Mouse (Mus musculus) MEL (cell line): Measurements from ENCODE around the gene Gm20388. TPM values are rescaled to one million over a fixed set of nuclear protein-coding genes. Genes with fewer than 3 reads are reported as not detected.

Source experiments
- DNase-seq: peaks from one replicate; pipeline ENCODE4 v3.0.0; 2011; ENCODE audit warnings: low read depth, low spot score
- H3K27ac ChIP-seq: 2 replicates; pipeline ENCODE4 v1.5.1; 2012; ENCODE audit warnings: low read depth, mild to moderate bottlenecking, control low read depth, low read length, moderate library complexity; ENCODE audit not compliant: control insufficient read depth
- H3K27me3 ChIP-seq, 2 experiments: fragments of 150-350 bp in 1 of 2; sonication (generic) in 1 of 2; 2 replicates each; pipeline ENCODE4 v1.6.1; 2012; ENCODE audit warnings: low read length in 2 of 2, mild to moderate bottlenecking in 2 of 2, improper control_type of control experiment in 1 of 2, moderate library complexity in 1 of 2; ENCODE audit not compliant: insufficient read depth in 2 of 2, control insufficient read depth in 1 of 2
- H3K36me3 ChIP-seq, 2 experiments: 2 replicates each; pipeline ENCODE4 v1.6.1; 2012 to 2014; ENCODE audit warnings: low read length in 2 of 2, improper control_type of control experiment in 1 of 2, inconsistent platforms in 1 of 2, mild to moderate bottlenecking in 1 of 2; ENCODE audit not compliant: insufficient read depth in 2 of 2, control insufficient read depth in 1 of 2
- H3K4me1 ChIP-seq, 2 experiments: fragments of 150-350 bp in 1 of 2; sonication (generic) in 1 of 2; 2 replicates each; pipeline ENCODE4 v1.6.1; 2012; ENCODE audit warnings: low read length in 2 of 2, improper control_type of control experiment in 1 of 2, mild to moderate bottlenecking in 1 of 2; ENCODE audit not compliant: insufficient read depth in 2 of 2, control insufficient read depth in 1 of 2
- H3K4me3 ChIP-seq, 2 experiments: fragments of 150-350 bp in 1 of 2; sonication (generic) in 1 of 2; 2 replicates each; pipeline ENCODE4 v1.5.1; 2012; ENCODE audit warnings: low read depth in 2 of 2, low read length in 2 of 2, mild to moderate bottlenecking in 2 of 2, moderate library complexity in 2 of 2, control low read depth in 1 of 2, improper control_type of control experiment in 1 of 2; ENCODE audit not compliant: control insufficient read depth in 1 of 2, insufficient read depth in 1 of 2
- H3K79me2 ChIP-seq: 2 replicates; pipeline ENCODE4 v1.6.1; 2012; ENCODE audit warnings: mild to moderate bottlenecking, low read length, moderate library complexity; ENCODE audit not compliant: control insufficient read depth, poor library complexity, insufficient read depth
- H3K9ac ChIP-seq: 2 replicates; pipeline ENCODE4 v1.6.1; 2012; ENCODE audit warnings: low read depth, mild to moderate bottlenecking, control low read depth, low read length, moderate library complexity; ENCODE audit not compliant: control insufficient read depth, poor library complexity, severe bottlenecking
- H3K9me3 ChIP-seq: fragments of 150-350 bp; sonication (generic); replicated peaks from 2 replicates; pipeline ENCODE4 v1.6.1; 2012; ENCODE audit warnings: mild to moderate bottlenecking, low read length, improper control_type of control experiment, moderate library complexity; ENCODE audit not compliant: insufficient read depth
- BHLHE40 ChIP-seq: IDR thresholded peaks from 2 replicates; pipeline ENCODE4 v1.6.1; 2012; ENCODE audit warnings: low read depth, mild to moderate bottlenecking, inconsistent platforms, low read length, improper control_type of control experiment, borderline replicate concordance
- E2F4 ChIP-seq: IDR thresholded peaks from 2 replicates; pipeline ENCODE4 v1.6.1; 2011; ENCODE audit warnings: low read depth, low read length, improper control_type of control experiment, borderline replicate concordance
- EP300 ChIP-seq, 2 experiments: IDR thresholded peaks; 2 replicates each; pipeline ENCODE4 v1.6.1; 2011; ENCODE audit warnings: improper control_type of control experiment in 2 of 2, low read length in 2 of 2, low read depth in 1 of 2, mild to moderate bottlenecking in 1 of 2
- GABPA ChIP-seq: IDR thresholded peaks from 2 replicates; pipeline ENCODE4 v1.6.1; 2012; ENCODE audit warnings: low read depth, mild to moderate bottlenecking, inconsistent platforms, low read length, improper control_type of control experiment, moderate library complexity
- GATA1 ChIP-seq: IDR thresholded peaks from 2 replicates; pipeline ENCODE4 v1.6.1; 2011; ENCODE audit warnings: low read depth, low read length, improper control_type of control experiment
- HCFC1 ChIP-seq: IDR thresholded peaks from 2 replicates; pipeline ENCODE4 v1.6.1; 2012; ENCODE audit warnings: low read depth, mild to moderate bottlenecking, inconsistent platforms, low read length, improper control_type of control experiment, moderate library complexity
- JUND ChIP-seq: IDR thresholded peaks from 2 replicates; pipeline ENCODE4 v1.6.1; 2011; ENCODE audit warnings: low read depth, mild to moderate bottlenecking, improper control_type of control experiment, low read length
- MAFK ChIP-seq: IDR thresholded peaks from 2 replicates; pipeline ENCODE4 v1.6.1; 2011; ENCODE audit warnings: low read depth, mild to moderate bottlenecking, low read length, improper control_type of control experiment, borderline replicate concordance
- MXI1 ChIP-seq: IDR thresholded peaks from 2 replicates; pipeline ENCODE4 v1.6.1; 2011; ENCODE audit warnings: mild to moderate bottlenecking, low read depth, low read length, improper control_type of control experiment
- MYB ChIP-seq: IDR thresholded peaks from 2 replicates; pipeline ENCODE4 v1.6.1; 2011; ENCODE audit warnings: mild to moderate bottlenecking, low read depth, low read length, improper control_type of control experiment
- NELFE ChIP-seq: IDR thresholded peaks from 2 replicates; pipeline ENCODE4 v1.6.1; 2011; ENCODE audit warnings: low read depth, low read length, improper control_type of control experiment
- NRF1 ChIP-seq: IDR thresholded peaks from 2 replicates; pipeline ENCODE4 v1.6.1; 2014; ENCODE audit warnings: low read depth, mild to moderate bottlenecking, inconsistent platforms, low read length, improper control_type of control experiment, moderate library complexity; ENCODE audit not compliant: poor library complexity, insufficient read depth, severe bottlenecking
- POLR2A ChIP-seq, 2 experiments: IDR thresholded peaks; 2 replicates each; pipeline ENCODE4 v1.6.1; 2011 to 2012; ENCODE audit warnings: low read length in 2 of 2, mild to moderate bottlenecking in 2 of 2, control low read depth in 1 of 2, improper control_type of control experiment in 1 of 2, low read depth in 1 of 2, moderate library complexity in 1 of 2; ENCODE audit not compliant: control insufficient read depth in 1 of 2, insufficient read depth in 1 of 2, poor library complexity in 1 of 2
- SIN3A ChIP-seq: IDR thresholded peaks from 2 replicates; pipeline ENCODE4 v1.6.1; 2012; ENCODE audit warnings: low read length, improper control_type of control experiment, inconsistent platforms
- TBP ChIP-seq: IDR thresholded peaks from 2 replicates; pipeline ENCODE4 v1.8.0; 2011; ENCODE audit warnings: low read depth, low read length, improper control_type of control experiment
- TCF12 ChIP-seq: IDR thresholded peaks from 2 replicates; pipeline ENCODE4 v1.6.1; 2014; ENCODE audit warnings: low read depth, mild to moderate bottlenecking, inconsistent platforms, low read length, improper control_type of control experiment, moderate library complexity
- UBTF ChIP-seq: IDR thresholded peaks from 2 replicates; pipeline ENCODE4 v1.6.1; 2012; ENCODE audit warnings: low read depth, mild to moderate bottlenecking, inconsistent platforms, low read length, improper control_type of control experiment, moderate library complexity, borderline replicate concordance; ENCODE audit not compliant: insufficient read depth
- USF1 ChIP-seq: IDR thresholded peaks from 2 replicates; pipeline ENCODE4 v1.6.1; 2014; ENCODE audit warnings: low read depth, mild to moderate bottlenecking, inconsistent platforms, low read length, improper control_type of control experiment, moderate library complexity
- USF2 ChIP-seq, 2 experiments: IDR thresholded peaks; 2 replicates each; pipeline ENCODE4 v1.6.1; 2011 to 2012; ENCODE audit warnings: improper control_type of control experiment in 2 of 2, low read length in 2 of 2, borderline replicate concordance in 1 of 2, inconsistent platforms in 1 of 2, low read depth in 1 of 2, mild to moderate bottlenecking in 1 of 2; ENCODE audit not compliant: insufficient read depth in 1 of 2
- ZMIZ1 ChIP-seq: IDR thresholded peaks from 2 replicates; pipeline ENCODE4 v1.6.1; 2012; ENCODE audit warnings: low read depth, mild to moderate bottlenecking, inconsistent platforms, low read length, improper control_type of control experiment, moderate library complexity
- polyA plus RNA-seq, 2 experiments: library from polyadenylated mRNA; stranded (reverse) in 1 of 2; unstranded in 1 of 2; fragments of >175 nt in 1 of 2; fragments of >200 nt in 1 of 2; gene quantifications; 2 replicates each; pipeline versions ENCODE4 v1.2.1 to v1.2.4; 2012; ENCODE audit warnings: low replicate concordance in 2 of 2, low read depth in 1 of 2; ENCODE audit not compliant: insufficient read length in 2 of 2, insufficient read depth in 1 of 2, missing spikeins in 1 of 2
- total RNA-seq: library from RNA; depleted of rRNA; stranded (reverse); fragments of 300-350 nt; gene quantifications from 2 replicates; pipeline ENCODE4 v1.2.3, GENCODE M21; 2012

Gene Gm20388
- total and polyA plus RNA-seq, 3 experiments: 11.1 to 17.8 TPM; not detected in 1

DNA sequence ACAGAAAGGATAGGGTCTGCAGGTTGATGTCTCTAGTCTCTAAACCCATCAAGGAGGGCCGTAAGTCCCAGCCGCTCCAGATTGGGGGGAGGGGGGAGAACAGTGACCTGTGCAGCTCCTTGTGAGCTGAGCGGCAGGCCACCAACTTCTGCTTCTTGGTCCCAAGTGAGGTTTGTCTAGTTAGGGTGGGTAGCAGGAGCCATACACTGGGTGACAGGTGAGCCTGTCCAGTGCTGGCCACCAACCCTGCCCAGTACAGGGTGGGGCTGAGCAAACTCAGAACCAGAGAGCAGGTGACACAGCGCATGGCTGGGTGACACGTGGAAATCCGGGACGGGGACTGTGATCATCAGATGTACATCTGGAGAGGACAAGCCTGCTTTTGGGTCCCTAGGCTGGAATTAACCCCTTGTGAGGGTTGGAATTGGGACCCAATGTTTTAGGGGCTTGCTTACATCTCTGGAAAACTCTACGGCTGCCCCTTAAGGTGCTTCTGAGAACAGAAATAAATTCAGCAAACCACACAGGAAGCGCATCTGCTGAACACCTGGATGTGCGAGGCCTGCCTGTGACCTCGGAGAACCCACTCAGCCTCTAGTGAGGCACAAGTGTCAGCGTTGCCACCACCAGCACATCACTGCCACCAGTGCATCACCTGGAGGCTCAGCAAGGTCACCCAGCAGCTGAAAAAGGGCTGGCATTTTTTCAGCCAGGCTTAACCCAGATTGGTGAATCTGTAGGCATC lies 2791.0 kb downstream of the Gm20388 start:
- Histone ChIP-seq H3K36me3 (peaks cover 0 to 37% of the 10 kb centered on the region in 2 experiments; a peak in 2 of 4 replicates), H3K4me1 (peaks cover 25 to 46% of the 10 kb centered on the region in 2 experiments), H3K27me3 (no peaks in the 10 kb centered on the region), H3K9me3 (no peaks in the 10 kb centered on the region), H3K27ac (peak overlapping the region; percentile 92), H3K4me3 (no peak overlapping the region), H3K79me2 (peaks cover 31% of the 10 kb centered on the region), H3K9ac (peak overlapping the region; percentile 43)
- no peak for TF ChIP-seq NELFE
- TF ChIP-seq MYB: no peak
- no peak for TF ChIP-seq GABPA
- no peak for TF ChIP-seq TCF12
- 0 out of 4 replicates have a peak, but pooled peaks of 1 of the 2 experiments have one; percentile 9 for TF ChIP-seq POLR2A (IDR thresholded peaks at IDR 0.05; ENCODE audit: control insufficient read depth in 1 of 2, insufficient read depth in 1 of 2, low read depth in 1 of 2, low read length in 2 of 2, poor library complexity in 1 of 2)
- TF ChIP-seq SIN3A: no peak
- no peak for TF ChIP-seq GATA1
- no peak for TF ChIP-seq UBTF
- no peak for TF ChIP-seq HCFC1
- TF ChIP-seq BHLHE40: no peak
- TF ChIP-seq ZMIZ1: no peak
- no peak for TF ChIP-seq E2F4
- TF ChIP-seq TBP: peak; percentile 51; the same call in 1 of the 2 replicates
- DNase-seq: peak; percentile 79

DNA sequence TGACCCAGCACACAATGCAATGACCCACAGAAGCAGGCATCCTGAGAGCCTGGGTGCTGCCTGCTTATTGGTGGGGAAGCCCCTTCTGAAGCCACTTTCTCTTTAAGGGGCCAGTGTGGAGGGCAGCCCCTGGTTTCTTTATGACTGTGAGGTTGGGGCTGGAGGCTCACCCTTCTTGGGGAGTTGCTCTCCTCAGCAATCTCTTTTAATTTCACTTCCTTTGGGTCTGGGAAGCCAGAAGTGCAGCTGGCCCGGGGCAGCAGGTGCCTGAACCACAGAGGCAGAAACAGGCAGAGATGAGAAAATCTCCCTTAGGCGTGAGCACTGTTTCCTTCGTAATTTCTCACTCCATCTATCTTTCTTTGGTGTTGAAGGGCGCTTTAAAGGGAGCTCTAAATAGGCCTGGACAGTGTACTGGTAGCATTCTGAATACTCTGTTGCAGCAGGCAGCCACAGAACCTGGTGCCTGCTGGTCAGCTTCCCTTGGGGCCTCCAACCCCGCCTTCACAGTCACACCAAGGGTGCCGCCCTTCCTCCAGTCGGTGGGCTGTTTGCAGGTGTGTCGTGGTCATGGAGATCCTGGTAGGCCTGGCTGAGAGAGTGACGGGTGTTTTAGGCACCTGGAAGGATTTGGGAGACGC lies 2791.8 kb downstream of the Gm20388 start:
- Histone ChIP-seq H3K79me2 (peaks cover 23% of the 10 kb centered on the region), H3K9ac (peak overlapping the region; percentile 43), H3K4me1 (peaks cover 25 to 46% of the 10 kb centered on the region in 2 experiments), H3K27me3 (no peaks in the 10 kb centered on the region), H3K9me3 (no peaks in the 10 kb centered on the region), H3K36me3 (peaks cover 0 to 37% of the 10 kb centered on the region in 2 experiments; a peak in 2 of 4 replicates), H3K27ac (peak overlapping the region; percentile 92), H3K4me3 (no peak overlapping the region)
- no peak for TF ChIP-seq USF2 (IDR thresholded peaks at IDR 0.05; ENCODE audit: borderline replicate concordance in 1 of 2, insufficient read depth in 1 of 2, low read depth in 1 of 2, low read length in 2 of 2)
- TF ChIP-seq NRF1: no peak
- no peak for TF ChIP-seq MAFK
- TF ChIP-seq SIN3A: no peak
- no peak for TF ChIP-seq EP300 (IDR thresholded peaks at IDR 0.05; ENCODE audit: low read depth in 1 of 2, low read length in 2 of 2)
- TF ChIP-seq HCFC1: no peak
- no peak for TF ChIP-seq JUND
- no peak for TF ChIP-seq MXI1
- TF ChIP-seq MYB: no peak
- no peak for TF ChIP-seq USF1
- no peak for DNase-seq
